Mouse (Mus musculus) left cerebral cortex, postnatal 25 days (tissue): Measurements from ENCODE around the gene Bcor. TPM values are rescaled to one million over a fixed set of nuclear protein-coding genes. Genes with fewer than 3 reads are reported as not detected.

Source experiments
- DNase-seq, 2 experiments: peaks; one replicate each; pipeline ENCODE4 v3.0.0; 2022; ENCODE audit warnings: low spot score in 2 of 2, mixed read lengths in 1 of 2
- intact Hi-C: fragments of 180-260 bp; cut with DNase I; formaldehyde crosslinking; loops from one replicate; pipeline ENCODE4 v1.15.1; 2025
- total RNA-seq, 2 experiments: library from RNA; stranded (reverse); gene quantifications; 2 replicates each; pipeline ENCODE4 v1.2.3; 2021

Gene Bcor
- total RNA-seq, 2 experiments from 2014 or later = 31.3 to 35.8 TPM

DNA sequence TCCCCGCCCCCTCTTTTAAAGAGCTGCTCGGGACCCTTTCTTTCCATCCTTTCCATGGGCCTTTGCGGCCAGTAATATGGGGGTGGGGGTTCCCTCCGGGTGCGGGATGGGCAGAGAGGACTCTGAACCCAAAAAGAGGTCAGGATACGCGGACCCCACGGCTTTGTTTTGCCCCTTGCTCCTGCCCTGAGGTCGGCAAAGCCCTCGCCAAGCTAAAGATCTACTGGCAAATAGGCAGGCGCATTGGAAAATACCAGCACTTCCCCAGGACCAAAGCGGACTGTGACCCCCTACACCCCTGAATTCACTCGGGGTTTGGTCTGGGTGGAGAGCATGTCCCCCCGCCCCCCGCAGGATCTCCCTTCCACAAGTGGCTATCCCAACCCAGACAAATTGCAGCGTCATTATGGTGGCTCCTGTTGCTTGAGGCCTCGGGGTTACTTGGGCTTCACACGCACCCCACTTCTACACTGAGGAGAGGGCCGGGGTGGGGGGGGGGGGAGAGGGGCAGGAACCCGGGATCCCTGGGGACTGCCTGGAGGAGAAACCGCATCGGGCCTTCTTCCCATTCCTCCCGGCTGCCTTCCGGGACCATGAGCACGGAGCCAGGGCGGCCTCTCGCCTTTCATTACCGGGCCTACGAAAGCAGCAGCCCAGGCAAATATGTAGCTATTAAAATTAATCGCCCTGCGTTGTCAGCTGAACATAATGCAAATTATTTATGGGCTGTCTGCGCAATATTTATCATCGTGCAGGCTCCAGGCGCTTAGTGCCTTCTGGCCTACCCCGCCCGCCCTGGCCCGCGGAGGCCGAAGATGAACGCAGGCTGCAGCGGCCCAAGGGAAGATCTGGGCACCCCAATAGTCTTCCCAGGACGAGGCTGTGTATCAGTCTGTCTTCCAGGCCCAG lies 7.9 kb downstream of the Bcor start:
- intact Hi-C loops = loop anchor here (10.0 kb wide), 1 partner anchor 347 kb away; no protein-coding TSS in a partner anchor
- DNase-seq = no peak

DNA sequence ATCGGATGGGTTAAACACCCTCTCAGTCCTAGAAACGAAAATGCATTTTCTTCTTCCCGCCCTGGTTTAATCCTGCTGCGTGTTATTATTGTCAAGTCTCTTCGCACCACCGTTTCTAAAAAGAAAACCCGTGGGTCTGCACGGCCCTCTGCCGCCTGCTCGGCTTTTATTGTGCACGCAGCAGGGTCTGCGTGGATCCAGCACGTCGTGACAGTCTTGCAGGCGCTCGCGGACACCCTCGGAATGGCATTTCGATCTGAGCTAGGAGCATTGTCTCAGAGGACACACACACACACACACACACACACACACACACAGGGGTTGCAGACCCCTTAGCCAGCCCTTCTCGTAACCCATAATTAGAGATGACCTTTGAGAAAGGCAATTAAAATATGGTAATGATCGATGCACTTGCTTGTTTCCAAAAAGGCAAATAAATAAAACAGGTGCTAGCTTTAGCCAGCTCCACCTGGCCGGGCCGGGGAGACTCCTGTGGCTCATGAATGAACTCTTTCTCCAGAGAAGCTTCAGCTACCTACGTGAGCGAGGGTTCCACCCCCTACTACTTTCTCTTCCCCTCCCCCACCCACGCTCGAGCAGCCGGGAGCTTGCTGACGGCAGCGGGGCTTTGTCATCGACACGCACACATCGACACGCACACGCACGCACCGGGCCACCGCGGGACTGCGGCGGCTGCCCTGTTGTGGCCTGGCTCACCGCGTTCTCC lies 8.7 kb downstream of the Bcor start:
- intact Hi-C loops = loop anchor here (10.0 kb wide), 1 partner anchor 347 kb away; no protein-coding TSS in a partner anchor
- peak; percentile 51 to 74 for DNase-seq

DNA sequence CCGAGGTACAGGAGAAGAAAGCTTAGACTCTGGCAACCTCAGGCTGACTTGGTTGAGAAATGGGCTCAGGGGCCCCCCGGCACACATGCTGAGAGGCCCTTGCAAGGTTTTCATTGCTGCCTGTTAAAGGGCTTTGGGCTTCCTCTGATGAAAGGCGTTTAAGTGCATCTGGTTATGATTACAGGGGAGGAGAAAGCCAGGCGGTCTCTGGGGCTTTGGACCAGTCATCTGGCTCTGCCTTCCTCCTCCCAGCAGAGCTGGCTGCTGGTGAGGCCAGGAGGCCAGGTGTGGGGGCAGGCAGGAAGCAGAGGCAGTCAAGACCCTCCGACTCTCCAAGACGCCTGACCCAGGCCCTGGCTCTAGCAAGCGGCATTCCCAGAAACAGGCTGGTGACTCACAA lies 9.7 kb downstream of the Bcor start:
- DNase-seq = no peak
- intact Hi-C loops = loop anchor here (10.0 kb wide), 1 partner anchor 346 kb away; no protein-coding TSS in a partner anchor

DNA sequence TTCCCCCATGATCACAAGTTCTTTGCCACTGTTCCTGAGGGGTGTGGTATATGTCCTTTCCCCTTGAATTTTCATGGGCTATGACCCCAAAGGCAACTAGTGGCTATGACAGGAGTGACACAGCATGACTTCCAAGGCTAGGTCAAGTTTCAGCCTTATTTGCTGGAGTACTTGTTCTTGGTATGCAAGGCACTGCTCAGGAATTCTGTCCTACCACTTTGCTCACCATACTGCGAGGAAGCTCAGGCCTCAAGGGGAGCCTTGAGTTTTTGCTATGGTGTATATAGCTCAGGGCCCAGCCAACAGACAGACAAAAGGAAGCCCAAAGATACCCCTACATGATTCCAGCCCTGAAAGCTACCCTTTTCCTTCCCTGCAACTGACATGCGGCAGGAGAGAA lies 13.9 kb downstream of the Bcor start:
- no peak for DNase-seq
- intact Hi-C loops = no loop called here

DNA sequence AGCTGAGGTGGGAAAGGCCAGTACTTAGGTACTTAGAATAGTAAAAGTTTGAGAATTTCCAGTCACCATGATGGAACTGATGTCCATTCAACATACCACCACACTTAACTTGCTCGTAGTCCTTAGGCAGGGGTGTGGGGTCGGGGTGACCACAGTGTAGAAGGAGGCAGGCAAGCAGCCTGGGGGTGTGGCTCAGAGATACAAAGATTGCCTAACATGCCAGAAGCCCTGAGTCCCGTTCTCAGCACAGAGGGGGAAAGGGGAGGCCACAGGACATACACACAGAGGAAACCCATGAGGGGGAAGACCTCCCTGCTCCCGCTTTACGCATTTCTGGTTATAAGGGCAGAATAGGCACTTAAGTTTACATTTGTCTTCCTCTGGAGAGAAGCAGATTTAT lies 17.3 kb downstream of the Bcor start:
- no peak for DNase-seq
- intact Hi-C loops = no loop called here

DNA sequence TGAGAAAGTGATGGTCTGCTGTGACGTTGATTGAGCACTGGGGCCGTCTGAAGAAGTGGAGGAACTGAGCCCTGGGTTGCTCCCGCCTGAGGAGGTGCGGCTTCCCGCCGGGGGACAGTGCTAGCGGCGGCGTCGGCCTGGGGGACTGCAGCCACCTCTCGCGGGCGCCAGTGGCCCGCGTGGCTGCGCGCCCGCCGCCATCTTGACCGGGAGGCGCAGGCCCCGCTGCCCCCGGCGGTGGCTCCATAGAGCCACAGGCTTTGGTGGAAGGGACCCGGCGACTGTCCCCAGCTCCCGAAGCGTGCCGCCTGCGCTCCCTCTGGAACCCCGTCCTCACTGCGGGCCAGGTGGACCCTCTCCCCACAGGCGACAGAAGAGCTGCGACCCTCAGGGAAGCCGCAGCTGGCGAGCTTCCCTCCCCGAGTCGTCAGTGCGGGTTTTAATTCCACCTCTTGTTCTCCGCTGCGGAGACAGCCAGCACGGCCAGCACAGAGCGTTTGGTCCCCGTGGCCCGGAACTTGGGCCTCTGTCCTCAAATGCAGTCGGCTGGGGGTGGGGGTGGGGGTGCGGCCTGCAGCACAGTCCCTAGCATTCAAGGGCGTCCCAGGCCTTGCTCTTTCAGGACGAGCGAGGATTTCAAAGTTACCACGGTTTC lies 19.9 kb downstream of the Bcor start:
- DNase-seq = no peak
- intact Hi-C loops = no loop called here

DNA sequence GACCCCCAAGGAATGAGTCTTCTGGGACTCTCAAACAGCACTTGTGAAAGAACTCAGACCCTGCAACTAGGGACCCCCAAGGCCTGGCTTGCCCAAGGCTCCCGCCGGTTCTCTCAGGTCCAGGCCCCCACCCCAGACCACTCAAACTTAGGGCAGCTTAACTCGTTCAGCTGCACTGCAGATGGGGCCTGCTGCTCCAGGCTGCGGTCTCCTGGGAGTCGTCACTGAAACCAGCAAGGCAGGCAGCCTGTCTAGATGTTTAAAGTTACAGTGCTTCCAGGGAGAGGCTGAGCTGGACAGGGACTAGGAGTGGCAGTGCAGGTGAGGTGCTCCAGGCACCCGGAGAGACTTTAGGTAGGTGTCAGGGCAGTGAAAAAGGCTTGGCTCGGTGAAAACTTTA lies 21.9 kb downstream of the Bcor start:
- no peak for DNase-seq
- intact Hi-C loops = loop anchor here (10.0 kb wide), 1 partner anchor 503 kb away; no protein-coding TSS in a partner anchor

DNA sequence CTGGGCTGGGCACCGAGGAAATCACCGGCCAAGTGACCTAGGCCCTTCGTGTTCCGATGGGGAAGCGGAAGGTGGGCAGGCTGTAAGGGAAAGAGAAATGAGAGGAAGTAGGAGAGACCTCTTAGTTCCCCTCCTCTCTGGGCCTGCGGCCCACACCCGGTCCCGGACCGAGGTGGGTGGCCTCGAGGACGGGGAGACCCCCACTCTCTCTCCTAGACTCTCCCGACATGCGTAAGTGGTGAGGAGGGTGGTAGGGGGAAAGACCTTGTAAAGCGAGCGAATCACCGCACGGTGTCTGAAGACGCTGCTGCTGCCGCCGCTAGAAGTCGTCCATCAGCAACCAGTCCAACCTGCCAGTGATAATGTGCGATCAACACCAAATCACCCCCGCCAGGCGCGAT lies 23.0 kb downstream of the Bcor start:
- intact Hi-C loops = loop anchor here (2.0 to 10.0 kb wide), 2 partner anchors 48 to 502 kb away; no protein-coding TSS in a partner anchor
- DNase-seq = peak; percentile 44 to 45

DNA sequence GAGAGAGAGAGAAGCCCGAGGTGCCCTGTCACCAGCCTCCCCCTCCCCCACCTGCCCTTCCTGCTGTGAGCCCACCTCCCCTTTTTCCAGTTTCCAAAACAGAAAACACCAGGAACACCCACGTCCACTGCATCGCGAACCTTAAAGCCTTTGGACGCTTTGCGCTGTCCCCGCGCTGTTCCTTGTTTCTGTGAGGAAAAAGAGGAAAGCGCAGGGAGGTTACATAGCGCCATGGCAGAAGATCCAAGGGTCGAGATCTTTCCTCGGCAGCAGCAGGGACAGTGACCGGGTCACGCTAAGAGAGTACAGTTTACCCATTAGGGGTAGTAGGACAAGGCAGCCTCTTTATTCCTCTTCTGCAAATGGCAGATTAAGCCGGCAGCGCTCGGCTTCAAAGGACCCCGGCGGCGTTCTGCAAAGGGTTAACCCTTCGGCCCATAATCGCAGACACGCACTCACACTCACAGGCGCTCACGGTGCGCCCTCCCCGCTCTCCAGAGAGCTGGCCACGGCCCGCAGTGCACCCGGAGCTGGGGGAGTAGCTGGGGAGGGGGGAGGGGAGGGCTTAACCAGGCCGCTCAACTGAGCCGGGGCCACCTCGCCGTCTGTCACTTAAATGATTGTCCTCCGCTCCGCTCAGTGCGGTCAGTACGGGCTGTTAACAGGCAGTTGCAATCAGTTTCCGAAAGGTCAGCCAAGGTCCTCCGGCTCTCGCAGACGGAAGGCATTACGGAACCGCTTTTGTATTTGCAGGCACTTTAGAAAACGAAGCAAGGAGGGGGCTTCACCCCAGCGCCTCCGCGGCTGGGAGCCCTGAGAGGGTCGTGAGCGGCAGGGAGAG lies 23.7 kb downstream of the Bcor start:
- intact Hi-C loops = loop anchor here (1.0 to 10.0 kb wide), 3 partner anchors 23 to 502 kb away; no protein-coding TSS in a partner anchor
- DNase-seq = peak in 1 of 2 experiments; percentile 13

DNA sequence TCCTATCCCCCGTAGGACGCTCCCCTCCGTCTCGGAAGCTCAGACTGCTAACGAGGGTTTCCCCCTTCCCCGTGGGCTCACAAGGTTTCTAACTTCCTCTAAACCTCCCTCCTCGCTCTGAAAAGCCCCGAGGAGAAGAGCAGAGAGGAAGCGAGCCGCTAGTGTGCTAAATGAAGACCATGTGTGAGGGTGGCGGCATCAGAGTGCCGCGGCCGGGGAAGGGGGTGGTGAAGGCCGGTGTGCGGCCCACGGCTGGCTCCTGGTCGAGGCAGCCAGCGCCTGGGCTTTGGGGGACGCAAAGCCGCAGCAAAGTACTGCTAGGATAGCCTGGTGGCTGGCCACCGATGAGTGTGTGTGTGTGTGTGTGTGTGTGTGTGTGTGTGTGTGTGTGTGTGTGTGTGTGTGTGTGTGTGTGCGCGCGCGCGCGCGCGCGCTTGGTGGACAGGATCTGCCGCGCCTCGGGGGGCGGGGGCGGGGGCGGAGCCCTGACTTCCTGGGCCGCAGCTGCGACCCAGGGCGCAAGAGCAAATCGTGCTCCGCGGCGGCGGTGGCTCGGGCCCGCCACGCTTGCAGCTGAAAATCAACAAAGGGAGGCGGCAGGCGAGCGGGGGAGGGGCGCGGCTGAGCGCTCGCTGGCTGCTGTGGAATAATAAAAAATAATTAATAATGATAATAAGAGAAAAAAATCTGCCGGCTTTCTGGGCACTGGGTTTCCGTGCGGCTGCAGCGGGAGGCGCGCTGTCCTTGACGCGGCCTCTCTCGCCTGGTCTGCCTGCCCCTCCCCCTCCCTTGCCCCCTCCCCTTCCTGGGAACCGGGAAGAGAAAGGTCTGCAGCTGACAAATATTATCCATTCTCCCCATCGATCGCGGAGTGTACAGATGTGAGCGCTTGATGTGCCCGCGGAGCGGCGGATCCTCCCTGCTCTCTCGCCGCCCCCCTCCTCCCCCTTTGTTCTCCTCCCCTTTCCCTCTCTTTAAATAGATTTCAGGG lies 24.7 kb downstream of the Bcor start:
- DNase-seq = peak; percentile 42 to 47
- intact Hi-C loops = loop anchor here (1.0 to 10.0 kb wide), 3 partner anchors 24 to 501 kb away; no protein-coding TSS in a partner anchor

DNA sequence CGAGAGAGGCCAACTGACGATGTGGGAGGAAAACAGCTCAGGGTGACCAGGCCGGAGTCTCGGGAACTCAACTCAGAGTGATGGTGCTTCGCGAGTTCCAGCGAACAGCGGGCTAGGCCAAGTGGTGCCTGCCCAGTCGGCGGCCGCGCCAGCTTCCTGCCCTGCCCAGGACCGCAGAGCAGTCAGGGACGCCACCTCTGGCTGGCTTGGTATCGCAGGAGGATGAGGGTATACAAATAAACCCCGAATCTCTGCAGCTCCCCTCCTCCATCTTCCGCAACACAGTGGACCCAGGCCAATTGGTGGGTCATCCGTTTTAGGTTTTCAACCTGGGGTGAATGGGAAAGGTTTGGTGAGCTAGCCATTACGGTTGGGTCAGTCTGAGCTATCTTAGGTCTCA lies 25.6 kb downstream of the Bcor start:
- intact Hi-C loops = loop anchor here (10.0 kb wide), 1 partner anchor 500 kb away; no protein-coding TSS in a partner anchor
- peak in 1 of 2 experiments; percentile 35 for DNase-seq

DNA sequence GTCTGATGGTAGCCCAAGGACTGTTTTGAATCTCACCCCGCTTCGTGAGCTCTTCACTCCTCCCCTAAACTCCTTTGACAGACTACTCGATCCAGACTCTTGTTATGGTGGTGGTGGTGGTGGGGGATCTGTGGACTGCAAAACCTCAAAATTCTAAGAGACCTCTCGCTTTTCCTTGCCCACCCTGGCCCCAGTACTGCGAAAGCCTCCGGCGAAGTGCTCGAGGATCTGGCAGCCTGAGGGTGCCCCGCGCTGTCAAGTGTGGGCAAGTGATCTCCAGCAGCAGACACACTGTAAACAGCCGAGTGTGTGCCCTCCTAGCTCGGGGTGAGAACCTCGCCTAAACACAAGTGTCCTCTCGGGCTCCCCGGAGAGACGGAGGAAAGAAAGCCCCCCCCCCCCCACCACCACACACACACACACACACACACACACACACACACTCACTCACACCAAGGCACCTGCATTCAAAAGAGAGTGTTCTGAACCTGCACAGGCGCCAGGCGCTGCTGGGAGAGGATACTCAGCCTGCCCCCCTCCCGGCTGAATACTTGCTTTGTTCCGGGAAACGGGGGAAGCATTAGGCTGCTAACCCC lies 26.2 kb downstream of the Bcor start:
- DNase-seq = no peak
- intact Hi-C loops = loop anchor here (10.0 kb wide), 1 partner anchor 499 kb away; no protein-coding TSS in a partner anchor

DNA sequence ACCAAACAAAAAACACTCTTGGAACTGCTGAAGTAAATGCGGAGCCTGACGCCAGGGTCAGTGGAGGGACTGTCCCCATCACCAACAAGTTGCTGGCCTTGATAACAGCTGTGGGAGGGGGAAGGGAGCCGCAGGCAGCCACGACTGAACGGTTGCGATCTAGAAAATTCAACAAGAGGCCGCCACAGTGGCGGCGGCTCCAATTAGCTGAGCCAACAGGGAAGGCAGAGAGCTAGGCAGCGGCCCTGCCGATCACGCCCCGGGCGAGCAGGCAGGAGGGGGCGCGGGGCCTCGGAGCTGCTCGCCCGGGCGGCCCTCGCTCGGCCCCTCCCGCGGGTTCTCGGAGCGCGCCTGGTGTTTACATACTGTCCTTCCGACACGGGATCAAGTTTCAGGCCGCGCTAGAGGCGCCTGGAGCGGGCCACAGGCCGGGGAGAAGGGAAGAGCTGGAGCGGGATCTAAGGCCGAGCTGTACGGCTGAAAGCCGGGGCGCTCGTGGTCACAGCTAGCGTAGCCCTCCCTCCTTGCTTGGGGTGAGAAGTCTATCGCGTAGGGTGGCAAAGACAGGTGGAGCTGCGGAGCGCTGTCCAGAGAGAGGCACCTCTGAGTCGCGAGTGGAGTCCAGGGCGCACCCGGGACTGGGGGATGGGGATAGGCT lies 26.8 kb downstream of the Bcor start:
- intact Hi-C loops = loop anchor here (10.0 kb wide), 1 partner anchor 499 kb away; no protein-coding TSS in a partner anchor
- no peak for DNase-seq

DNA sequence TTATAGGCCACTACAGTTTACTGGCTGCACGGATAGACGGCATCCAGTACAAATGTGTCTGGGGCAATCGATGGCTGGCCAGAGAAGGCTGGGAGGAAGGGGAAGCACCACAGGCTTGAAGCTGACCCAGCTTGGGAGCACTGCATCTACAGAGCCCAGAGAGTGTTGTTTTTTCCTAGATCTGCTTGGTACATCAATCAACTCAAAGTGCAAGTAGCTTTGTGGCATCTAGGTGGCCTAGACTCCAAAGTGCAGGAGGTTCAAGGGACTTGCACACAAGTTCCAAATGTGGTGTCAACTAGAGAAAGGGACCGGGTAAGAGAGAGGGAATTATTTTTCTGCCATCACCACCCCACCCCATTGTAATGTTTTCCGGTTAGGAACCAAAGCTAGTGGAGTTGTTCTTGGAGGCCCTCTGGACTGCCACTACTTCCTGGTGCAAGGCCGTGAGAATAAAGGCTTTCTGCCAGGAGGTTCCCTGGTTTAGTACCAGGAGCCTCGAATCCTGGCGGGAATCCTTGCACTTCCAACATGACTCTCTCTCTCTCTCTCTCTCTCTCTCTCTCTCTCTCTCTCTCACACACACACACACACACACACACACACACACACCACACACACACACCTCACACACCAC lies 27.5 kb downstream of the Bcor start:
- intact Hi-C loops = loop anchor here (10.0 kb wide), 1 partner anchor 498 kb away; no protein-coding TSS in a partner anchor
- DNase-seq = no peak

DNA sequence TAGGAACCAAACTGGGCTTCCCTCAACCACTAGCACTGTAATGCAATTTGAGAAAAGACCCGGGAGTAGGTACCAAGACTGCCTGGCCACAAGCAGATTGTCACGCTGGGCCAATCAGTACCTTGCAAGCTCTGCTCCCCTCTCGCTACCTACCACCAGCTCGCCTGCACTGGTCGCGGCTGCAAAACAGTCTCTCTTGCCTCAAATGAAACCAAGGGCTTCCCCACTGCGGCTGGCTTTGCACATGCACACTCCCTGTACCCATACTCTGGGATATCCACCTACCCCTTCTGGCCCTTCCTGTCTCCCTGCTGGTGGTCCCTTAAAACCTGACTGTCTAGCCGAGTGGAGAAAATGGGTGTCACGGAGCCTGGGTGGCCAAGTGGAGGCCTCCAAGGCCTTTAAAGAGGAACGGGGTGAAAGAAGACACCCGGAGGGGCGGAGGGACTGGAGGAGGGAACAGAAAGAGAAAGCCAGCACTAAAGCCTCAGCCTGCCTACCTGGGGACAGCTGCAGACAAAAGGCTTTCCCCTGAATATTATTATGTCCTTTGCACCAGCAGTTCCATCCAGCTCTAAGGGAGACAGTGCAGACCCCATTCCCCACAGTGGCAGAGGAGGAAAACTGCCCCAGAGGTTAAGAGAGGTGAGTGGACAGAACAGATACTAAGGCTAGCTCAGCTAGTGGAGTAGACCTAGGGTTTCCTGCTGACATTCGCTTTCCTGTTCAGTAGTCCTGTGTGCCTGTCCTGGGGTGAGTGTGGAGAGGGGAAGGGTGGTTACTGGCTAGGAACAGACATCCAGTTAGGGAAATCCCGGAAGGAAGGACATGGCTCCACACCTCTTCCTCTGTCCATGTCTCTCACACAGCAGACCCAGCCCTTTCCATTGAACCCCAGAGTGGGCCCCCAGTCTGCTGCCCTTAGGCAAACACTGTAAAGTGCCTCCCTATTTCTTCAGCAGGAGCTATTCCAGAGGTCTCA lies 30.0 kb downstream of the Bcor start:
- intact Hi-C loops = loop anchor here (2.0 to 10.0 kb wide), 3 partner anchors 39 to 495 kb away; no protein-coding TSS in a partner anchor
- no peak for DNase-seq
